Mouse (Mus musculus) stomach, postnatal 0 days (tissue): ENCODE data around the gene Snd1.

Experiments
- CTCF ChIP-seq: IDR thresholded peaks from 2 replicates; pipeline ENCODE4 v1.5.1; 2016; ENCODE audit warnings: antibody characterized with exemption, low read depth, mild to moderate bottlenecking, moderate library complexity
- EP300 ChIP-seq: optimal IDR thresholded peaks from 2 replicates; pipeline ENCODE3; 2016; ENCODE audit warnings: antibody characterized with exemption

DNA sequence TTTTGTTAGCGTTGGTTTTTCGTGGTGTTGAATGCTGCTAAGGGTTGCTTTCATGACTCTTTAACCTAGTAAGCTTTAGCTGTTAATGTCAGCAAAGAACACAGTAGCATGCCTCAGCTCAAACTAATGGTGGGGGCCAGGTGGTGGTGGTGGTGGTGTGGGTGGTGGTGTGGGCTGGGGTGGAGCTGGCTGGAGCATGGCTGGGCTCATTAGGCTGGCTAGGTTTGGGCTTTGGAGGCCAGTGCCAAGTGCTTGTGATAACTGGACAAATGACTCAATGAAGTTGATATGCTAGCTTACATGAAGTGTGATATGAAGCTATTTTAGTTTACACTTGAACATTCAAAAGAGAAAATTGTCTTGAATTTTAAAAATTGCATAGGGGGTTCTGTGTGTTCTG lies 11.1 kb downstream of the Snd1 start:
- no peak for TF ChIP-seq CTCF
- TF ChIP-seq EP300 = no peak
